Mouse (Mus musculus): ENCODE results near the gene Ddx23.

GRCm38 (mm10) chr15:98691486-98692147 lies 28.9 kb upstream of the Ddx23 start:
- TF ChIP-seq GATA1 (IDR thresholded peaks at IDR 0.05; ENCODE audit: low read depth, low read length), result no peak
- no peak for TF ChIP-seq NRF1 (IDR thresholded peaks at IDR 0.05; ENCODE audit: insufficient read depth, low read depth, low read length, poor library complexity, severe bottlenecking)
- TF ChIP-seq POLR2A (IDR thresholded peaks at IDR 0.05; ENCODE audit: control insufficient read depth in 1 of 2, insufficient read depth in 1 of 2, low read depth in 1 of 2, low read length in 2 of 2, poor library complexity in 1 of 2), result no peak
- TF ChIP-seq TAL1 (IDR thresholded peaks at IDR 0.05; ENCODE audit: low read length), result no peak
- no peak for TF ChIP-seq GABPA (IDR thresholded peaks at IDR 0.05; ENCODE audit: low read depth, low read length)
- TF ChIP-seq KAT2A (conservative IDR thresholded peaks at IDR 0.05; ENCODE audit: low read depth, low read length), result no peak
- TF ChIP-seq BHLHE40 (IDR thresholded peaks at IDR 0.05; ENCODE audit: borderline replicate concordance, low read depth, low read length), result no peak
- no peak for TF ChIP-seq HCFC1 (IDR thresholded peaks at IDR 0.05; ENCODE audit: low read depth, low read length)
- TF ChIP-seq MEF2A (IDR thresholded peaks at IDR 0.05; ENCODE audit: extremely low read depth, insufficient replicate concordance, low read depth, low read length, poor library complexity, severe bottlenecking), result no peak
- TF ChIP-seq MAX (IDR thresholded peaks at IDR 0.05; ENCODE audit: low read length), result no peak
- no peak for TF ChIP-seq EP300 (IDR thresholded peaks at IDR 0.05; ENCODE audit: low read depth in 1 of 2, low read length in 2 of 2)
- no peak for TF ChIP-seq SIN3A (IDR thresholded peaks at IDR 0.05; ENCODE audit: low read length)
- TF ChIP-seq CTCF (IDR thresholded peaks at IDR 0.05 in 2 of 3, conservative IDR thresholded peaks at IDR 0.05 in 1 of 3; ENCODE audit: control insufficient read depth in 1 of 3, insufficient read depth in 1 of 3, low read depth in 2 of 3, low read length in 3 of 3, poor library complexity in 1 of 3, severe bottlenecking in 1 of 3), result no peak
- TF ChIP-seq MAFK (IDR thresholded peaks at IDR 0.05; ENCODE audit: borderline replicate concordance, low read depth, low read length), result no peak

All from MEL (cell line).